Mouse (Mus musculus): Measurements from ENCODE around the gene Arid1b. TPM values are rescaled to one million over a fixed set of nuclear protein-coding genes. Genes with fewer than 3 reads are reported as not detected.

The Arid1b gene
- total RNA-seq, 4 experiments from 2014 or later, result 88.8 to 107 (median 100) TPM

- DNase-seq (ENCODE audit: low spot score in 2 of 2), result no peak
Measured at GRCm38 (mm10) chr17:5206731-5207130, 212.6 kb downstream of the Arid1b start.

GRCm38 (mm10) chr17:5207881-5208280 is 213.7 kb downstream of the Arid1b start:
- no peak for DNase-seq (ENCODE audit: low spot score in 2 of 2)

GRCm38 (mm10) chr17:5208362-5208761 is 214.2 kb downstream of the Arid1b start:
- DNase-seq (ENCODE audit: low spot score in 2 of 2), result no peak

GRCm38 (mm10) chr17:5209076-5209475 is 214.9 kb downstream of the Arid1b start:
- no peak for DNase-seq (ENCODE audit: low spot score in 2 of 2)

GRCm38 (mm10) chr17:5210101-5210727 is 216.1 kb downstream of the Arid1b start:
- DNase-seq (ENCODE audit: low spot score in 2 of 2), result no peak

GRCm38 (mm10) chr17:5210891-5211290 is 216.8 kb downstream of the Arid1b start:
- DNase-seq (ENCODE audit: low spot score in 2 of 2), result no peak

GRCm38 (mm10) chr17:5212166-5212565 is 218.0 kb downstream of the Arid1b start:
- DNase-seq (ENCODE audit: low spot score in 2 of 2), result no peak

- DNase-seq (ENCODE audit: low spot score in 2 of 2), result no peak
Measured at GRCm38 (mm10) chr17:5213441-5213840, 219.3 kb downstream of the Arid1b start.

GRCm38 (mm10) chr17:5215352-5215751 is 221.2 kb downstream of the Arid1b start:
- DNase-seq (ENCODE audit: low spot score in 2 of 2), result no peak

- no peak for DNase-seq (ENCODE audit: low spot score in 2 of 2)
Measured at GRCm38 (mm10) chr17:5216965-5217546, 222.9 kb downstream of the Arid1b start.

- DNase-seq (ENCODE audit: low spot score in 2 of 2), result no peak
Measured at GRCm38 (mm10) chr17:5217852-5218845, 224.0 kb downstream of the Arid1b start.

GRCm38 (mm10) chr17:5218955-5219557 is 224.9 kb downstream of the Arid1b start:
- DNase-seq (ENCODE audit: low spot score in 2 of 2), result no peak

GRCm38 (mm10) chr17:5221041-5221440 is 226.9 kb downstream of the Arid1b start:
- DNase-seq (ENCODE audit: low spot score in 2 of 2), result no peak

GRCm38 (mm10) chr17:5221558-5221957 is 227.4 kb downstream of the Arid1b start:
- DNase-seq (ENCODE audit: low spot score in 2 of 2), result no peak

- no peak for DNase-seq (ENCODE audit: low spot score in 2 of 2)
Measured at GRCm38 (mm10) chr17:5222827-5223226, 228.7 kb downstream of the Arid1b start.

GRCm38 (mm10) chr17:5224932-5225331 is 230.8 kb downstream of the Arid1b start:
- DNase-seq (ENCODE audit: low spot score in 2 of 2), result no peak

- DNase-seq (ENCODE audit: low spot score in 2 of 2), result no peak
Measured at GRCm38 (mm10) chr17:5227136-5227535, 233.0 kb downstream of the Arid1b start.

- no peak for DNase-seq (ENCODE audit: low spot score in 2 of 2)
Measured at GRCm38 (mm10) chr17:5227950-5228615, 234.0 kb downstream of the Arid1b start.

- no peak for DNase-seq (ENCODE audit: low spot score in 2 of 2)
Measured at GRCm38 (mm10) chr17:5228616-5229250, 234.6 kb downstream of the Arid1b start.

GRCm38 (mm10) chr17:5230063-5230462 is 235.9 kb downstream of the Arid1b start:
- no peak for DNase-seq (ENCODE audit: low spot score in 2 of 2)

GRCm38 (mm10) chr17:5232180-5232579 is 238.0 kb downstream of the Arid1b start:
- DNase-seq (ENCODE audit: low spot score in 2 of 2), result no peak

All from layer of hippocampus, adult 8-10 months (tissue).